Mouse (Mus musculus): ENCODE data around the gene Myl10.
A peak's percentile ranks its signal among the peaks of the same experiment; 100 is the strongest.
"Not testable (repeated sequence)": the region's sequence is repeated elsewhere in the genome, so short reads cannot be mapped to it uniquely, and the experiment has no call there.

Gene Myl10

GRCm38 (mm10) chr5:136705532-136705931, 12.6 kb downstream of the Myl10 start:
- DNase-seq (ENCODE audit: low read depth), result peak; percentile 61

- DNase-seq (ENCODE audit: low read depth), result peak; percentile 86
Measured at GRCm38 (mm10) chr5:136706803-136707202, 13.9 kb downstream of the Myl10 start.

DNA sequence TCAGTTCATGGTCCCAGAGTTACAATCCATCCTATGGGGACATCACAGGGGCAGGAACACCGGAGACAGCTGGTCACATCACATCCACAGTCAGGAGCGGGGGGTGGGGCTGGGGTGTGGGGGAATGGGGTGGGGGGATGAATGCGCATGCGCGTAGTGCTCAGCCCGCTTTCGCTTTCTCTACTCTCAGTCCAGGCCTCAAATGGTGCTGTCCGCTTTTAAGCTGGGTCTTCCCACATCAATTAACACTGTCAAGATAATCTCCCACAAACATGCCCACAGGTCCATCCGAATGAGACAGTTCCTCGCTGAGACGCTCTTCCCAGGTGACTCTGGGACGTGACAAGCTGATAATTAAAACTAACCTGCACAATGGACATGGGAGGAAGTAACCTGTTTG, 15.2 kb downstream of the Myl10 start:
- DNase-seq (ENCODE audit: low read depth), result peak; percentile 52

DNA sequence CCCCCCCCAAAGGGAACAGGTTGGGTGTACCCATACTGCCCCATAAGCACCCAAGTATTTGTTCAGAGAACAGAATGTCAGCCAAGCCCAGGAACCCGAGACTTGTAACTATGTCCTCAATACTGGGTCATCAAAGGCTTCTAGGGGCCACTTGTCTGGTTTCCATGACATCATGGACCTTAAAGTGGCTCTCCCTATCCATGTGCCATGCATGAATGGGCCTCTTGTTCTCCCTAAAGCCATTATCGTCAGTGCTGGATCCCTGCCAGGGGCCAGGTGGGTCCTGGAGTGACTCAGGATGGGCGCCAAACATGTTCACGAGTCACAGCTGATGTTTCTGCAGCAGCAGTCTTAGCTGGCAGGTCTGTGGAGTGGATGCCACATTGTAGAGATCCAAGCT, 17.8 kb downstream of the Myl10 start:
- DNase-seq (ENCODE audit: low read depth), result no peak

GRCm38 (mm10) chr5:136714232-136714875, 21.4 kb downstream of the Myl10 start:
- no peak for DNase-seq (ENCODE audit: low read depth)

GRCm38 (mm10) chr5:136714879-136715278, 21.9 kb downstream of the Myl10 start:
- peak; percentile 43 for DNase-seq (ENCODE audit: low read depth)

- DNase-seq (ENCODE audit: low read depth), result no peak
Measured at GRCm38 (mm10) chr5:136716696-136717572, 24.0 kb downstream of the Myl10 start.

GRCm38 (mm10) chr5:136717573-136717854, 24.6 kb downstream of the Myl10 start:
- DNase-seq (ENCODE audit: low read depth), result no peak

- no peak for DNase-seq (ENCODE audit: low read depth)
Measured at GRCm38 (mm10) chr5:136718656-136719055, 25.7 kb downstream of the Myl10 start.

DNA sequence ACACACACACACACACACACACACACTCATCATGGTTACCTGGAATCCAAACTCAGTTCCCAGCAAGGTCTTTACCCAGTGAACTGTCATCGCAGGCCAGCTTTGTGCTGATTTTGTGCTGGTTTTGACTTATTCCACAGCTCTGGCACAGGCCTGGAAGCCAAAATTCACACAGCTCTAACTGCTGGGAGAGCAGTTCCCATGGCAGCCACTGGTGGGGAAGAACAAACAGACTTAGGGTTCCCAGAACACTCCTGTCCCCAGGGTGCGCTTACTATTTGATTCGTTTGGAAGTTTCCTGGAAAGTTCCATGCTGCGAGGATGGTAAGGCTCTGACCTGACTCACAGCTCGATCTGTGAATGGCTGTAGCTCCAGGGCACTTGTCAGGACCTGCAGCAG, 28.6 kb downstream of the Myl10 start:
- DNase-seq (ENCODE audit: low read depth), result no peak

DNA sequence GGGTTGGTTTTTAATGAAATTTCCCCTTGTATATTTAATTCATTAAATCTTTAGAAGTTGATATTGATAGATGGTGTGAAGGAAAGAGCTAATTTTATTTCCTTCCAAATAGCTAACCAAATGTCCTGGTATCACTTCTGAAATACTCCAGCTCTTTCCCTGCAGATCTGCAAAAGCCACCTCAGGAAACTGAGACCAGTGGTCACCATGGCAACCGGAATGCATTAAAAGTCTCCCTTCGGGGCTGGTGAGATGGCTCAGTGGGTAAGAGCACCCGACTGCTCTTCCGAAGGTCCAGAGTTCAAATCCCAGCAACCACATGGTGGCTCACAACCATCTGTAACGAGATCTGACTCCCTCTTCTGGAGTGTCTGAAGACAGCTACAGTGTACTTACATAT, 33.3 kb downstream of the Myl10 start:
- not testable (repeated sequence) for DNase-seq (ENCODE audit: low read depth)

DNA sequence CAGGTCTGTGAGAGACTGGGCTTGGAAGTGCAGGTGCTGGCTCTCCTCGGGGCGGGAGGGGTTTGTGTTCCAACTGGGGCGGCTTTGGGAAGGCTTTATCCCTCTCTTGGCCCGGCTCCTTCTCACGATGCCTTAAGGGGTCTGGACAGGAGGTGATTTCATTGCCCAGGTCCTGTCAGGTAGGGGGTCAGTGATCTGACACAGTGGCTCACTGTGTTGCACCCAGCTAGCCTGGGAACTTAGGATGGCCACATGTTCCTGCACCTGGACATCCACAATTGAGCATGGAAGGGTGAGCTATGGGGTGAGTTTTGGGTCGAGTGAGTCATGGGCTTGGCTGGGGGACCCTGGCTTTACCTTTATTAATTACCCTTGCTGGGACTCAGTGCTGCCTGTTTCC, 46.0 kb downstream of the Myl10 start:
- no peak for DNase-seq (ENCODE audit: low read depth)

DNA sequence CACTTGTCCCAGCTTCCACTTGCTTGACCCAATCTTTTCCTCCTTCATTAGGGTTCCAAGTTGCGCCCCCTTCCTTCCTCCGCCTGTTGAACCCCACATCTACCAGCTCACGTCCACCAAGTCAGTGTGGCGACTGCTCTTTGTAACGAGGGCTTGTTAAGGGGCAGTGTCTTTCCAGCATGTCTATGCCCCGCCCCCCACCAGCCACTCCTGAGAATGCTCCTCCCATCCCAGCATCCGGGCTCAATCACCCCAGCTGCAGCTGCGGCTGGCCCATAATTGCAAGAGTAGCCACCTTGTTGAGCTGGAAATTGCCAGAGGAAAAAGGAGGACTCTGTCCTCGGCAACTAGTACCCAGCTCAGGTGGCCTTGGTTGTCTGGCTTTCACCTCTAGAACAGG, 53.6 kb downstream of the Myl10 start:
- DNase-seq (ENCODE audit: low read depth), result no peak
